9 mouse cellular contexts compared by ENCODE assay signal in genomic region chr3:69238141-69238851, GRCm38 (mm10). TPM values are rescaled to one million over a fixed set of nuclear protein-coding genes. Genes with fewer than 3 reads are reported as not detected.
DNase-seq lines count a peak whose midpoint lies in the region; ATAC-seq lines count a peak whose summit lies in the region.
"Had no signal": no experiment of that assay in that cellular context is flagged by ENCODE, and none has a peak within 500 bp of the region (broad histone marks: within the 10 kb centered on the region; RNA-seq: fewer than 3 reads in every experiment).

No protein-coding gene starts in this region.

- H3K27me3 ChIP-seq in hindbrain, embryonic 10.5 days (ENCODE audit: insufficient read depth, poor library complexity, severe bottlenecking) = no peaks in the 10 kb centered on the region
- no peaks in the 10 kb centered on the region for H3K27me3 ChIP-seq in hindbrain, embryonic 16.5 days (replicated peaks; ENCODE audit: control insufficient read depth, insufficient read depth, low read length)

- H3K4me2 ChIP-seq in hindbrain, embryonic 16.5 days (ENCODE audit: low read length) = no peak overlapping the region
- H3K4me2 ChIP-seq: embryonic facial prominence, embryonic 15.5 days had no signal

- no peak overlapping the region for H3K27ac ChIP-seq in hindbrain, embryonic 10.5 days
- no peak overlapping the region for H3K27ac ChIP-seq in hindbrain, embryonic 16.5 days (ENCODE audit: low read depth, low read length)
- H3K27ac ChIP-seq: embryonic facial prominence, embryonic 15.5 days had no signal

- no peak; the same call in 1 of the 2 replicates for ATAC-seq in hindbrain, embryonic 16.5 days
- ATAC-seq in megakaryocyte, adult 5-6 weeks (ENCODE audit: poor library complexity, severe bottlenecking) = peak; percentile 89

- no peaks in the 10 kb centered on the region for H3K36me3 ChIP-seq in hindbrain, embryonic 10.5 days
- no peaks in the 10 kb centered on the region for H3K36me3 ChIP-seq in hindbrain, embryonic 16.5 days (ENCODE audit: control insufficient read depth, insufficient read depth, low read length)
- H3K36me3 ChIP-seq: embryonic facial prominence, embryonic 15.5 days had no signal

- H3K9me3 ChIP-seq in hindbrain, embryonic 10.5 days = no peaks in the 10 kb centered on the region
- H3K9me3 ChIP-seq in hindbrain, embryonic 16.5 days (ENCODE audit: control insufficient read depth, low read length) = no peaks in the 10 kb centered on the region
- H3K9me3 ChIP-seq: embryonic facial prominence, embryonic 15.5 days had no signal

- H3K4me1 ChIP-seq in hindbrain, embryonic 10.5 days (replicated peaks) = no peaks in the 10 kb centered on the region
- no peaks in the 10 kb centered on the region for H3K4me1 ChIP-seq in hindbrain, embryonic 16.5 days (ENCODE audit: control insufficient read depth, insufficient read depth, low read depth, low read length)
- H3K4me1 ChIP-seq: embryonic facial prominence, embryonic 15.5 days had no signal

- no peak overlapping the region for H3K9ac ChIP-seq in hindbrain, embryonic 16.5 days (ENCODE audit: low read depth, low read length)
- H3K9ac ChIP-seq: embryonic facial prominence, embryonic 15.5 days had no signal

- H3K4me3 ChIP-seq in hindbrain, embryonic 10.5 days = no peak overlapping the region
- H3K4me3 ChIP-seq in hindbrain, embryonic 16.5 days (ENCODE audit: low read length) = no peak overlapping the region
- H3K4me3 ChIP-seq: embryonic facial prominence, embryonic 15.5 days had no signal

- peak; percentile 61 for DNase-seq in hindbrain, embryonic 10.5 days (ENCODE audit: low spot score)
- DNase-seq in ES-CJ7 (ENCODE audit: low read depth, low spot score) = peak; percentile 54
- DNase-seq in cerebellum, adult 18-20 months = peak; percentile 59 to 73
- DNase-seq in frontal cortex, postnatal 36 days (ENCODE audit: low spot score in 2 of 2) = peak; percentile 65 to 82
- peak; percentile 24 to 79 for DNase-seq in layer of hippocampus, adult 8-10 months (ENCODE audit: low spot score in 2 of 2)
- DNase-seq in spleen, postnatal 4 days (ENCODE audit: low spot score in 2 of 2) = peak; percentile 40 to 78

- 46% methylated on average over 12 of the region's 12 CpGs for WGBS in hindbrain, embryonic 10.5 days
- 42% methylated on average over 12 of the region's 12 CpGs for whole genome bisulfite sequencing in hindbrain, embryonic 16.5 days

RNA-seq across cellular contexts. Expression of gene Arl14, which starts 16.1 kb away (rescaled TPM):
- polyA plus RNA-seq in hindbrain, embryonic 10.5 days (2016; fragmentation: Nextera tagmentation; extraction: Ambion mirVana) = not detected in 2 replicates
- polyA plus RNA-seq in hindbrain, embryonic 16.5 days (2015; fragmentation: Nextera tagmentation; extraction: Ambion mirVana) = not detected in 2 replicates
- total RNA-seq in layer of hippocampus, adult 8-10 months (2022) = not detected
- 0.41 TPM in 1 of 2 replicates, not detected in the other for total RNA-seq in megakaryocyte, adult 5-6 weeks (2015)
- total RNA-seq in megakaryocyte, adult 5-6 weeks (2017) = not detected in 2 replicates
